Mouse (Mus musculus) layer of hippocampus, adult 6 months (tissue): Measurements from ENCODE around the gene Frmd6. TPM values are rescaled to one million over a fixed set of nuclear protein-coding genes. Genes with fewer than 3 reads are reported as not detected.

ENCODE experiments used
- long read RNA-seq, 2 experiments: library from polyadenylated mRNA; unstranded; transcript quantifications; one replicate each; pipeline ENCODE4 v2.0.0; 2019 to 2020
- polyA plus RNA-seq: library from polyadenylated mRNA; unstranded; fragments of <200 nt; fragmentation: Nextera tagmentation; gene quantifications from 2 replicates; pipeline ENCODE4 v1.2.3, GENCODE M21; 2021

Frmd6 gene
- polyA plus RNA-seq: 5.5 and 6.2 TPM in 2 replicates
- long read RNA-seq, experiment 1, full-length matches to known transcripts: 6 of 23 reads
- long read RNA-seq, experiment 1, partial matches to known transcripts: 9 of 23 reads
- long read RNA-seq, experiment 1, other reads (novel, unspliced or antisense): 8 of 23 reads
- long read RNA-seq, experiment 2, full-length matches to known transcripts: 11 of 106 reads
- long read RNA-seq, experiment 2, partial matches to known transcripts: 11 of 106 reads
- long read RNA-seq, experiment 2, other reads (novel, unspliced or antisense): 84 of 106 reads

DNA sequence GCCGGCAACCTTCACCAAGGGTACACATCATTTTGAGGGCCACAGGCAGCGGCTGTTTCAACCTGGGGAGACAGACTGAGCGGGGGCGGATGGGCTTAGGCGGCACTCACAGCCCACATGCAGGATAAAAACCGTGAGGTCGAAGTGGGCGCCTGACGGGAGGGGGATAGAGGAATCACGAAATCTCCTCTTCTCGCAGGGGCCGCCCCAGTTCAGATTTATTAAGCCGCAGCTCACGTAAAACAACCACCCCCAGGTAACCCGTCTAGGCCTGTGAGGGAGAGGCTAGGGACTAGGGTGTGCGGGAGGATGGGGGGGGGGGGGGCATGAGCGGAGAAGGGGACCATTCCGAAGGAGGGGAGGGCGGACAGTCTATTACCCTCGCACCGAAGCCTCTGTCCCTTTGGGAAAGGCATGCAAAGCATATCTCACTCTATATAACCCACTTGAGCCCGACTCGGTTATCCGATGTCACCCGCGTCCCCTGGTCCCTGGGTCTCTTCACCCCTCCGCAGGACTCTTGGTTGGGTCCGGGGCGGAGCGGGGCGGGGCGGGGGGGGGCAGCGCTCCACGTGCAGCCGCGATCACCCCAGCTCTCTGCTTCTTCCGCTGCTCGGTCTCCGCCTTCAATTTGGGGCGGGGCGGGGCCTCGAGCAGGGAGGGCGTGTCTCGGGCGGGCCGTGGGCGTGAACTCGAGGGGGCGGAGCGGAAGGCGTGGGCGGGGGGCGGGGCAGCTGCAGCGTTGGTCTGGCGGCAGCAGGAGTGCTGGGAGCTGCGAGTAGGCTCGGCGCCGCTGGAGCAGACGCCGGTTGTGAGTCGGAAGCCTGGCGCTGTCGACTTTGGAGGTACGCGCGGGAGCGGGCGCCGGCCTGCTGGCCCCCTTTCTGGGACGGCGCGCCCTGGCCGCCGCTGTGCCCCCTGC, at the start of gene Frmd6:
Gene Frmd6, plus strand, starts transcription at position 786 of the 922 bp plus-strand sequence.

DNA sequence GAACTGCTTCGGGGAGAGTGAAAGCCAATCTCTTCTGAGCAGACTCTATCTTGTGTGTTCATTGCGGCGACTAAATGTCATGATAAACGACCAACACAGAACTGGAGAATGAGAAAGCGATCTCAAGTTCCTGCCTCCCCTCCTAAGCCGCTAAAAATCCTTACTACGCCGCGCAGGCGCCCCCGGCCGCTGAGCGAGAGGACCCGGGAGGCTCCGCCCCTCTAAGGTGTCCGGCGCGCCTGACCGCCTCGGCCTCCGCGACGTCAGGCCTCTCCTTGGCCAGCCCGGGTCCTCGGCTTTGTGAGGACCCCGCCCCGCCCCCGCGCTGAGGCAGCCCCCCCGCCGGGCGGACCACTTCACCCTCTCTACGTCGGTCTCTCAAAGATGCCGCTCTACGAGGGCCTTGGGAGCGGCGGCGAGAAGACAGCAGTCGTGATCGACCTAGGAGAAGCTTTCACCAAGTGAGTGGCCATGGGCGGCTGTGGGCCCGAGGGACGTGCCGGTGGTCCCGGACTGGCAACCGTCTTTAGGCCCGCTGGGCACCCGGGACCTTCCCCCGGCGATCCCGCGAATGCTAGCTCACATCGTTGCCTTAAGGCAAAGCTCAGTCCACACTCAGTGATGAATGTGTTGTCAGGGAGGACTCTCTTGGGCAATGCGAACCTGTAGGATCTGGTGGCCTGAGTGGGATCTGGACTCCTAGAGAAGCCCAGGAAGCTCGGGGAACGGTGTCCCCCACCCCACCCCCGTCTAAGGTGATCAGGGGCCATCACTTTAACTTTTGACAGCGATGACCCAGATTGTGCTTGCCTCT, 112.5 kb downstream of the Frmd6 start, which contains the start of gene Actr10:
Gene Actr10, plus strand, starts transcription at position 287 of the 814 bp plus-strand sequence.

Other genes starting within 250 kb of the Frmd6 start
- 82.9 and 119 TPM in 2 replicates for gene Actr10, start 112.3 kb downstream of the Frmd6 start, polyA plus RNA-seq
- 395 and 424 TPM in 2 replicates for gene Psma3, start 149.1 kb downstream of the Frmd6 start, polyA plus RNA-seq
- gene Arid4a, start 190.5 kb downstream of the Frmd6 start, polyA plus RNA-seq: 37.8 and 39.4 TPM in 2 replicates